Mouse (Mus musculus) myocyte (in vitro differentiated cells): ENCODE measurements around the gene Cab39.

ENCODE experiments used
- E2F4 ChIP-seq: IDR thresholded peaks from one replicate; pipeline ENCODE4 v1.6.1; 2011; ENCODE audit warnings: mild to moderate bottlenecking, control low read depth, moderate library complexity; ENCODE audit not compliant: insufficient read depth
- MAX ChIP-seq: IDR thresholded peaks from one replicate; pipeline ENCODE4 v1.6.1; 2011; ENCODE audit warnings: low read depth, mild to moderate bottlenecking, control low read depth
- MYOD1 ChIP-seq, 3 experiments: IDR thresholded peaks; one replicate each; pipeline ENCODE4 v1.6.1; 2011; ENCODE audit warnings: control low read depth in 2 of 3, low read depth in 2 of 3, mild to moderate bottlenecking in 2 of 3, moderate library complexity in 1 of 3; ENCODE audit not compliant: insufficient read length in 2 of 3, control insufficient read depth in 1 of 3
- MYOG ChIP-seq, 3 experiments: IDR thresholded peaks; one replicate each; pipeline ENCODE4 v1.6.1; 2011; ENCODE audit warnings: control low read depth in 2 of 3, low read depth in 2 of 3, mild to moderate bottlenecking in 2 of 3; ENCODE audit not compliant: insufficient read length in 2 of 3, control insufficient read depth in 1 of 3, insufficient read depth in 1 of 3
- POLR2A ChIP-seq: IDR thresholded peaks from one replicate; pipeline ENCODE4 v1.6.1; 2011; ENCODE audit warnings: low read depth, mild to moderate bottlenecking, control low read depth, moderate library complexity; ENCODE audit not compliant: insufficient read length
- POLR2AphosphoS2 ChIP-seq: IDR thresholded peaks from one replicate; pipeline ENCODE4 v1.6.1; 2011; ENCODE audit warnings: low read depth, control low read depth; ENCODE audit not compliant: insufficient read length
- TCF12 ChIP-seq: IDR thresholded peaks from one replicate; pipeline ENCODE4 v1.6.1; 2011; ENCODE audit warnings: mild to moderate bottlenecking, control low read depth; ENCODE audit not compliant: poor library complexity, insufficient read depth, severe bottlenecking
- USF1 ChIP-seq: IDR thresholded peaks from one replicate; pipeline ENCODE4 v1.6.1; 2011; ENCODE audit warnings: low read depth, mild to moderate bottlenecking, control low read depth, moderate library complexity

DNA sequence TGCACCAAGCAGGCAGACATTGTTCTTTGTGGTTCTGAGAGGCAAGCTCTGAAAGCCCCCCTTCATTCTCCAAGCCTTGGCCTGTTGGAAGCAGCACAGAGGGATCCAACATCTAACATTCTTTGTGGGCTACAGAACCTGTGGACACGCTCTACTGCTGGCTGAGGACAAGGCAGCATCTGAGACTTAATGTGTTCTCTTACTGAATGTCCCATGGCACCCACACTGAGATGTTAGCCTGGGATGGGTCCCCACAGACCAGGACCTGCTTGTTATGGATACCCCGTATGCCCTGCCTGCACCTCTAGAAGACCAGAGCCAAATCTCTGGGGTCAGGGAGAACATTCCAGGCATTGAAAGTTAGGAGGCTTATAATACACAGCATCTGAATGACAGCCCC is 60.6 kb downstream of the Cab39 start:
- no peak for TF ChIP-seq USF1
- no peak for TF ChIP-seq E2F4
- no peak for TF ChIP-seq POLR2A
- TF ChIP-seq MYOD1 (IDR thresholded peaks at IDR 0.05; ENCODE audit: control insufficient read depth in 1 of 3, insufficient read length in 2 of 3, low read depth in 2 of 3): no peak
- no peak for TF ChIP-seq TCF12
- peak; percentile 7 for TF ChIP-seq POLR2AphosphoS2
- no peak for TF ChIP-seq MYOG (IDR thresholded peaks at IDR 0.05; ENCODE audit: control insufficient read depth in 1 of 3, insufficient read depth in 1 of 3, insufficient read length in 2 of 3, low read depth in 2 of 3)
- no peak for TF ChIP-seq MAX
